Mouse (Mus musculus) neutrophil, adult 65 days (primary cell): ENCODE results near the gene Cyb5rl. TPM values are rescaled to one million over a fixed set of nuclear protein-coding genes. Genes with fewer than 3 reads are reported as not detected.

Experiments
- total RNA-seq: library from RNA; stranded (reverse); gene quantifications from 2 replicates; pipeline ENCODE4 v1.2.4, GENCODE M21; 2023

The Cyb5rl gene
- total RNA-seq = 2.1 and 2.8 TPM in 2 replicates

GRCm38 (mm10) chr4:107066252-107067124 lies at the start of gene Cyb5rl, which contains the start of gene Mrpl37:
TSS of gene Cyb5rl (plus strand) at chr4:107066988.
TSS of gene Mrpl37 (minus strand) at chr4:107066868.

GRCm38 (mm10) chr4:107096841-107097373 lies 30.1 kb downstream of the Cyb5rl start, which contains the start of gene Cdcp2:
TSS of gene Cdcp2 (plus strand) at chr4:107096891.

Other genes with a start within 250 kb of the Cyb5rl start
- gene Ssbp3, start 156.3 kb upstream of the Cyb5rl start, total RNA-seq = 16.2 and 18.1 TPM in 2 replicates
- gene Mrpl37, start 120 bp upstream of the Cyb5rl start, total RNA-seq = 21.9 and 35.1 TPM in 2 replicates
- not detected in 2 replicates for gene Cdcp2, start 29.9 kb downstream of the Cyb5rl start, total RNA-seq
- 138 and 152 TPM in 2 replicates for gene Tmem59, start 111.4 kb downstream of the Cyb5rl start, total RNA-seq
- gene Tceanc2, start 112.1 kb downstream of the Cyb5rl start, total RNA-seq = 27.1 and 34.5 TPM in 2 replicates
- gene Ldlrad1, start 142.2 kb downstream of the Cyb5rl start, total RNA-seq = not detected in 2 replicates
- gene Lrrc42, start 186.5 kb downstream of the Cyb5rl start, total RNA-seq = 9.4 and 14.2 TPM in 2 replicates
- gene Hspb11, start 186.6 kb downstream of the Cyb5rl start, total RNA-seq = 4.5 and 6.3 TPM in 2 replicates
- not detected in 2 replicates for gene Dio1, start 240.2 kb downstream of the Cyb5rl start, total RNA-seq
- gene Yipf1, start 247.4 kb downstream of the Cyb5rl start, total RNA-seq = 51.2 and 54.1 TPM in 2 replicates